Comparison of ENCODE assay signal across 9 mouse cellular contexts in the genomic region with DNA sequence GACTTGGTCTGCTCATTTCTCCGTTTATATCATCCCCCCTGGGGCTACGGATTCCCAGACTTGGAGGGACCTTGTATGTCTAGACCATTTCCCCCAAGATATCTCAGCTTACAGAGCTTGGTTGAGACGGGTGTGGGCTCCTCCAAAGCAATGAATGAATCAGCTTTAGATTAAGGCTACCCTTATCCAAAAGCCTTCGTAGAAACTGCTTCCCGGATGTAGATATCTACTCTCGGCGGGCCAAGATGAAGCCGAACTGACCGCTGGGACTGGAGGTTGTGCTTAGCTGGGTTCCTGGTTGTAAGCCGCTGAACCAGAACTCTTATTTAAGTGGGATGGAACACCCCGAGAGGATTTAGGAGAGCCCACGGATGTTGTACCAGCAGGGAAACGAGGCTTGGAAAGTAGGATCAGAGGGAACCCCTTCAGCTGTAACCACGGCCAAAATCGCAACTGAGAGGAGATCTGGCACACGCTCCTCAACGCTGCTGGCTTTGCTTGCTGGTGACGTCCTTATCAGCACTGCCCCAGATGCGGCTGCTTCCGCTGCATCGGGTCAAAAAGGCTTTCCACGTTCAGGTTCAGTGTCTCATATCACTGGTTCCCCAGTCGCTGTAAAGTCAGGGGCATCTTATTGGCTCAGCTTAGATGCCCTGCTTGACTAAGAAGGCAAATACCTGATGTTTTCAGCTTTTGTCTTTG. TPM values are rescaled to one million over a fixed set of nuclear protein-coding genes. Genes with fewer than 3 reads are reported as not detected.
DNase-seq lines count a peak whose midpoint lies in the region; TF ChIP-seq lines count a peak whose summit lies in the region.
"Had no signal": no experiment of that assay in that cellular context is flagged by ENCODE, and none has a peak within 500 bp of the region (broad histone marks: within the 10 kb centered on the region; RNA-seq: fewer than 3 reads in every experiment).

No protein-coding gene starts in this region.

- H3K27me3 ChIP-seq in heart, adult 2 months (ENCODE audit: control insufficient read depth, insufficient read depth, low read length): no peaks in the 10 kb centered on the region
- peaks cover 20% of the 10 kb centered on the region for H3K27me3 ChIP-seq in megakaryocyte, embryonic 14.5 days (replicated peaks)

- H3K9ac ChIP-seq in heart, adult 2 months (ENCODE audit: low read depth, low read length): peak overlapping the region; percentile 12
- H3K9ac ChIP-seq: neural tube, embryonic 12.5 days had no signal

- no peaks in the 10 kb centered on the region; the same call in 1 of the 2 replicates for H3K9me3 ChIP-seq in megakaryocyte, embryonic 14.5 days
- H3K9me3 ChIP-seq: neural tube, embryonic 12.5 days had no signal

- peak; percentile 84 for TF ChIP-seq POLR2A in heart, adult 2 months (IDR thresholded peaks at IDR 0.05; ENCODE audit: insufficient read depth, low read depth, low read length)

- no peak for TF ChIP-seq CTCF in heart, adult 2 months (IDR thresholded peaks at IDR 0.05)

- H3K36me3 ChIP-seq in heart, adult 2 months (ENCODE audit: control insufficient read depth, insufficient read depth, low read length): no peaks in the 10 kb centered on the region
- no peaks in the 10 kb centered on the region for H3K36me3 ChIP-seq in megakaryocyte, embryonic 14.5 days (replicated peaks; ENCODE audit: low read length)
- H3K36me3 ChIP-seq: neural tube, embryonic 12.5 days had no signal

- H3K27ac ChIP-seq in heart, adult 2 months: peak overlapping the region; percentile 87
- H3K27ac ChIP-seq: neural tube, embryonic 12.5 days had no signal

- peak overlapping the region; percentile 47 for H3K4me3 ChIP-seq in heart, adult 2 months
- peak overlapping the region; percentile 87 for H3K4me3 ChIP-seq in megakaryocyte, embryonic 14.5 days (replicated peaks)
- H3K4me3 ChIP-seq: neural tube, embryonic 12.5 days had no signal

- intact Hi-C loops in heart, adult 2 months (cut with DNase I): no loop called here
- intact Hi-C loops in gastrocnemius, postnatal 36 days (cut with DNase I): loop anchor here (5.0 kb wide), 4 partner anchors 36 to 871 kb away; a partner anchor contains a TSS

- H3K4me1 ChIP-seq in heart, adult 2 months (ENCODE audit: control insufficient read depth, insufficient read depth, low read length): peaks cover 25% of the 10 kb centered on the region
- H3K4me1 ChIP-seq in megakaryocyte, embryonic 14.5 days: peaks cover 78% of the 10 kb centered on the region

- peak; percentile 89 for TF ChIP-seq EP300 in heart, adult 2 months (IDR thresholded peaks at IDR 0.05; ENCODE audit: insufficient read depth, low read depth, low read length)

- 7% methylated on average over 23 of the region's 23 CpGs for WGBS in heart, adult 2 months

- DNase-seq in adrenal gland, postnatal 14 days: peak; percentile 50
- no peak for DNase-seq in adrenal gland, adult 8-10 months
- DNase-seq in heart, adult 2 months: peak; percentile 74 to 83
- peak; percentile 49 to 75 for DNase-seq in kidney, postnatal 25 days
- no peak for DNase-seq in frontal cortex, postnatal 36 days (ENCODE audit: low spot score in 2 of 2)
- no peak for DNase-seq in Muller cell, postnatal 12 days (ENCODE audit: inconsistent ontology term)
- DNase-seq in gastrocnemius, postnatal 36 days: no peak

- H3K79me2 ChIP-seq in heart, adult 2 months (replicated peaks; ENCODE audit: control insufficient read depth, insufficient read depth, low read length): no peaks in the 10 kb centered on the region

RNA-seq across cellular contexts. Expression of a gene that starts 5.9 kb away (rescaled TPM):
- 0.22 and 1.0 TPM in 2 replicates for total RNA-seq in adrenal gland, postnatal 14 days (2021)
- under 1 TPM; 0.17 to 0.62 (median 0.36) TPM for total RNA-seq in adrenal gland, adult 8-10 months (2022)
- under 1 TPM; 0.39 to 0.52 TPM for total RNA-seq in heart, adult 2 months (2021)
- 0.26 and 0.53 TPM in 2 replicates for polyA plus RNA-seq in heart, adult 2 months (2012; rRNA removed)
- polyA plus RNA-seq in megakaryocyte, embryonic 14.5 days (2012; ENCODE audit: insufficient read depth, low replicate concordance): 0.93 TPM in 1 of 2 replicates, not detected in the other
- under 1 TPM in 1 of 2 experiments, not detected in 1; 0.33 TPM for total RNA-seq in gastrocnemius, postnatal 36 days (2021)

RNA-seq across cellular contexts. Expression of a gene that starts 26.7 kb away (rescaled TPM):
- 105 and 120 TPM in 2 replicates for total RNA-seq in adrenal gland, postnatal 14 days (2021)
- 10 to 100 TPM; 68.5 to 90.2 (median 77.9) TPM for total RNA-seq in adrenal gland, adult 8-10 months (2022)
- total RNA-seq in heart, adult 2 months (2021): 10 to 100 TPM; 65.5 to 77.8 TPM
- 131 and 152 TPM in 2 replicates for polyA plus RNA-seq in heart, adult 2 months (2012; rRNA removed)
- polyA plus RNA-seq in megakaryocyte, embryonic 14.5 days (2012; ENCODE audit: insufficient read depth, low replicate concordance): 725 and 2,302 TPM in 2 replicates
- total RNA-seq in gastrocnemius, postnatal 36 days (2021): 10 to 100 TPM; 20.4 to 23.5 TPM

RNA-seq across cellular contexts. Expression of a gene that starts 29.2 kb away (rescaled TPM):
- 0.41 TPM in 1 of 2 replicates, not detected in the other for total RNA-seq in adrenal gland, postnatal 14 days (2021)
- 1 to 10 TPM in 1 of 4 experiments, under 1 TPM in 2, not detected in 1; 0.38 to 1.1 (median 0.43) TPM for total RNA-seq in adrenal gland, adult 8-10 months (2022)
- total RNA-seq in heart, adult 2 months (2021): not detected
- polyA plus RNA-seq in heart, adult 2 months (2012; rRNA removed): not detected in 2 replicates
- polyA plus RNA-seq in megakaryocyte, embryonic 14.5 days (2012; ENCODE audit: insufficient read depth, low replicate concordance): not detected in 2 replicates
- not detected for total RNA-seq in gastrocnemius, postnatal 36 days (2021)

RNA-seq across cellular contexts. Expression of a gene that starts 44.9 kb away (rescaled TPM):
- 2.4 and 2.8 TPM in 2 replicates for total RNA-seq in adrenal gland, postnatal 14 days (2021)
- 1 to 10 TPM; 1.5 to 6.6 (median 3.6) TPM for total RNA-seq in adrenal gland, adult 8-10 months (2022)
- total RNA-seq in heart, adult 2 months (2021): under 1 TPM; 0.36 to 0.47 TPM
- 2.1 and 3.8 TPM in 2 replicates for polyA plus RNA-seq in heart, adult 2 months (2012; rRNA removed)
- polyA plus RNA-seq in megakaryocyte, embryonic 14.5 days (2012; ENCODE audit: insufficient read depth, low replicate concordance): 0.41 and 0.68 TPM in 2 replicates
- total RNA-seq in gastrocnemius, postnatal 36 days (2021): under 1 TPM; 0.36 to 0.59 TPM

RNA-seq across cellular contexts. Expression of a gene that starts 51.4 kb away (rescaled TPM):
- total RNA-seq in adrenal gland, postnatal 14 days (2021): 1.2 and 1.6 TPM in 2 replicates
- total RNA-seq in adrenal gland, adult 8-10 months (2022): 10 to 100 TPM in 1 of 4 experiments, 1 to 10 TPM in 3; 5.2 to 11.3 (median 6.2) TPM
- 1 to 10 TPM; 1.2 to 2.3 TPM for total RNA-seq in heart, adult 2 months (2021)
- polyA plus RNA-seq in heart, adult 2 months (2012; rRNA removed): 6.8 and 7.0 TPM in 2 replicates
- not detected in 2 replicates for polyA plus RNA-seq in megakaryocyte, embryonic 14.5 days (2012; ENCODE audit: insufficient read depth, low replicate concordance)
- total RNA-seq in gastrocnemius, postnatal 36 days (2021): under 1 TPM; 0.20 to 0.33 TPM

Comparison
In these comparisons a context has a peak if more than half of its experiments do, and no peak if none do; other contexts are left out.
1. DNase-seq: peak in adrenal gland, postnatal 14 days (single experiment), heart, adult 2 months (2 of 2) and kidney, postnatal 25 days (2 of 2); none in adrenal gland, adult 8-10 months (single experiment), frontal cortex, postnatal 36 days (0 of 2), Muller cell, postnatal 12 days (single experiment) and gastrocnemius, postnatal 36 days (0 of 2).